Mouse (Mus musculus): ENCODE measurements around the gene Ace3. TPM values are rescaled to one million over a fixed set of nuclear protein-coding genes. Genes with fewer than 3 reads are reported as not detected.

The Ace3 gene
- polyA plus RNA-seq, 1 experiment from 2014 or later, result not detected

DNA sequence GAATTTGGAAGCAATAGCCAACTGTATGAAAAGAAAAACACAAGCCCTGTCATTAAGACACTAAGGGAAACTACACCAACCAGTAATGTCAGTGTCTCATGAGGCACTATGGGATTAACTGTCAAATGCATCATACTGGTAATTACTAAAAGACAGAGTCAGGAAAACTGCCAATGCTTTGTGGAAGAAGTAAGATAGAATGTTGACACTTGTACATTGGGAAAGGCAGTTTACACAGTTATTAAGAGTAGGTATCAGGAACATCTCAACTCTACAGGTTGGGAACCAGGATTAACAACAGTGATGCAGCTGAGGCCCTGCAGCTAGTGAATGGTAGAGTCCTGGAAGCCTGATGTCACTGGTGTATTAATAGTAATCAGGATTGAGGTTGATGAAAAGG lies 49.9 kb downstream of the Ace3 start:
- H3K9ac ChIP-seq (ENCODE audit: low read depth, low read length), result no peak overlapping the region
- no peak for DNase-seq (ENCODE audit: low spot score)
- ATAC-seq (replicated peaks; ENCODE audit: low FRiP score, low read depth), result no peak
- no peaks in the 10 kb centered on the region for H3K4me1 ChIP-seq (replicated peaks; ENCODE audit: insufficient read depth, low read length)
- H3K27ac ChIP-seq, result no peak overlapping the region
- H3K27me3 ChIP-seq (ENCODE audit: insufficient read depth, low read length), result no peaks in the 10 kb centered on the region
- H3K4me2 ChIP-seq (ENCODE audit: low read length), result no peak overlapping the region
- no peak overlapping the region for H3K4me3 ChIP-seq (replicated peaks; ENCODE audit: low read depth, low read length)
- H3K36me3 ChIP-seq (ENCODE audit: insufficient read depth, low read length), result peaks cover 16% of the 10 kb centered on the region; the same call in 1 of the 2 replicates
- H3K9me3 ChIP-seq (replicated peaks; ENCODE audit: low read length), result no peaks in the 10 kb centered on the region
- TF ChIP-seq CTCF (IDR thresholded peaks at IDR 0.05; ENCODE audit: low read depth), result no peak

DNA sequence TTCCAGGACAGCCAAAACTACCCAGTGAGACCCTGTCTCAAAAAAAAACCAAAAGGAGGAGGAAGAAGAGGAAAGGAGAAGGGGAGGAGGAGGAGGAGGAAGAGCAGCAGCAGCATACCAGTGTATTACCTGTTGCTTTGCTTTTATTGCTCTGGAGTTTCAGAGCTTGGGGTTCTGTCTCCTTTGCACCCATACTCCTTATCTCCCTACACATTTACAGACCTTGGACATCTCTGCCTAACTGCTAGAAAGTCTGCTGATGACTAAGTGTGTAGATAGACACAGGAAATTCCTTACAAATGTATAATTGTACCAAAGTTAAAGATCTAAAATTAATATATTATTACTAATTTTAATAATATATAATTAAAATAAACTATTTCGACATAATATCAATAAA lies 50.8 kb downstream of the Ace3 start:
- no peak overlapping the region for H3K4me2 ChIP-seq (ENCODE audit: low read length)

GRCm38 (mm10) chr11:106045780-106046179 lies 51.3 kb downstream of the Ace3 start:
- WGBS, result 94% methylated on average over 3 of the region's 3 CpGs
- Histone ChIP-seq H3K4me1 (replicated peaks; ENCODE audit: insufficient read depth, low read length) (no peaks in the 10 kb centered on the region), H3K27ac (no peak overlapping the region), H3K9me3 (replicated peaks; ENCODE audit: low read length) (no peaks in the 10 kb centered on the region), H3K4me3 (replicated peaks; ENCODE audit: low read depth, low read length) (no peak overlapping the region), H3K4me2 (ENCODE audit: low read length) (no peak overlapping the region), H3K36me3 (ENCODE audit: insufficient read depth, low read length) (peaks cover 20% of the 10 kb centered on the region; the same call in 1 of the 2 replicates), H3K9ac (ENCODE audit: low read depth, low read length) (no peak overlapping the region), H3K27me3 (ENCODE audit: insufficient read depth, low read length) (no peaks in the 10 kb centered on the region)
- DNase-seq (ENCODE audit: low spot score) (no peak), ATAC-seq (replicated peaks; ENCODE audit: low FRiP score, low read depth) (no peak)
- TF ChIP-seq CTCF (IDR thresholded peaks at IDR 0.05; ENCODE audit: low read depth), result no peak

More for the DNA sequence above, 50.8 kb downstream of the Ace3 start:
- H3K9ac ChIP-seq (ENCODE audit: low read depth, low read length), result no peak overlapping the region
- H3K27ac ChIP-seq, result no peak overlapping the region
- no peak overlapping the region for H3K4me3 ChIP-seq (replicated peaks; ENCODE audit: low read depth, low read length)
- H3K36me3 ChIP-seq (ENCODE audit: insufficient read depth, low read length), result peaks cover 19% of the 10 kb centered on the region; the same call in 1 of the 2 replicates
- WGBS, result 97% methylated on average over 1 of the region's 1 CpGs
- TF ChIP-seq CTCF (IDR thresholded peaks at IDR 0.05; ENCODE audit: low read depth), result no peak
- H3K9me3 ChIP-seq (replicated peaks; ENCODE audit: low read length), result no peaks in the 10 kb centered on the region
- no peak for DNase-seq (ENCODE audit: low spot score)
- H3K27me3 ChIP-seq (ENCODE audit: insufficient read depth, low read length), result no peaks in the 10 kb centered on the region
- no peak for ATAC-seq (replicated peaks; ENCODE audit: low FRiP score, low read depth)
- H3K4me1 ChIP-seq (replicated peaks; ENCODE audit: insufficient read depth, low read length), result no peaks in the 10 kb centered on the region

DNA sequence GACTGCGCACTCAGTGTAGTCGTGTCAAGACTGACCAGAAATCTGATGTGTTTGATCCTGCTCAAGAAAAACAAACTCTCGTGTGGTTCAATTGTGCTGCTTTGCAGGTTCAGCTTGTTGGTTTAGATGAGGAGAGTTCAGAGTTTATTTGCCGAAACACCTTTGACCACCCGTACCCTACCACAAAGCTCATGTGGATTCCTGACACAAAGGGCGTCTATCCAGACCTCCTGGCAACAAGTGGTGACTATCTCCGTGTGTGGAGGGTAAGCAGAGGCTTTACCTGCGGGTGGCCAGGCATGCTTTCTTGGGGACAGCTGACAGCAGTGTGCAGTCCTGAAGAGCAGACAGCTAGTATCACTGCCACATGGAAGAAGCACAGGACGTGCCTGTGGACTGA lies 52.1 kb downstream of the Ace3 start:
- ATAC-seq (replicated peaks; ENCODE audit: low FRiP score, low read depth) (no peak), DNase-seq (ENCODE audit: low spot score) (no peak)
- no peaks in the 10 kb centered on the region for H3K4me1 ChIP-seq (replicated peaks; ENCODE audit: insufficient read depth, low read length)
- H3K4me2 ChIP-seq (ENCODE audit: low read length), result no peak overlapping the region
- no peak overlapping the region for H3K4me3 ChIP-seq (replicated peaks; ENCODE audit: low read depth, low read length)
- H3K27me3 ChIP-seq (ENCODE audit: insufficient read depth, low read length), result no peaks in the 10 kb centered on the region
- H3K36me3 ChIP-seq (ENCODE audit: insufficient read depth, low read length), result peaks cover 27% of the 10 kb centered on the region; the same call in 1 of the 2 replicates
- TF ChIP-seq CTCF (IDR thresholded peaks at IDR 0.05; ENCODE audit: low read depth), result no peak
- H3K9ac ChIP-seq (ENCODE audit: low read depth, low read length), result no peak overlapping the region
- 83% methylated on average over 9 of the region's 9 CpGs for WGBS
- no peak overlapping the region for H3K27ac ChIP-seq
- H3K9me3 ChIP-seq (replicated peaks; ENCODE audit: low read length), result no peaks in the 10 kb centered on the region

- Histone ChIP-seq H3K9ac (ENCODE audit: low read depth, low read length) (no peak overlapping the region), H3K27me3 (ENCODE audit: insufficient read depth, low read length) (no peaks in the 10 kb centered on the region), H3K27ac (no peak overlapping the region), H3K4me2 (ENCODE audit: low read length) (no peak overlapping the region), H3K36me3 (ENCODE audit: insufficient read depth, low read length) (peaks cover 68% of the 10 kb centered on the region), H3K4me3 (replicated peaks; ENCODE audit: low read depth, low read length) (no peak overlapping the region), H3K9me3 (replicated peaks; ENCODE audit: low read length) (no peaks in the 10 kb centered on the region), H3K4me1 (replicated peaks; ENCODE audit: insufficient read depth, low read length) (no peaks in the 10 kb centered on the region)
- DNase-seq (ENCODE audit: low spot score), result no peak
- TF ChIP-seq CTCF (IDR thresholded peaks at IDR 0.05; ENCODE audit: low read depth), result no peak
- no peak for ATAC-seq (replicated peaks; ENCODE audit: low FRiP score, low read depth)
- WGBS, result 96% methylated on average over 2 of the region's 2 CpGs
Observed at GRCm38 (mm10) chr11:106053921-106054320, 59.4 kb downstream of the Ace3 start.

GRCm38 (mm10) chr11:106054600-106054999 lies 60.1 kb downstream of the Ace3 start:
- Histone ChIP-seq H3K9me3 (replicated peaks; ENCODE audit: low read length) (no peaks in the 10 kb centered on the region), H3K4me3 (replicated peaks; ENCODE audit: low read depth, low read length) (no peak overlapping the region), H3K4me2 (ENCODE audit: low read length) (no peak overlapping the region), H3K9ac (ENCODE audit: low read depth, low read length) (no peak overlapping the region), H3K36me3 (ENCODE audit: insufficient read depth, low read length) (peaks cover 65% of the 10 kb centered on the region), H3K4me1 (replicated peaks; ENCODE audit: insufficient read depth, low read length) (no peaks in the 10 kb centered on the region), H3K27ac (no peak overlapping the region), H3K27me3 (ENCODE audit: insufficient read depth, low read length) (no peaks in the 10 kb centered on the region)
- WGBS, result 97% methylated on average over 8 of the region's 8 CpGs
- no peak for DNase-seq (ENCODE audit: low spot score)
- ATAC-seq (replicated peaks; ENCODE audit: low FRiP score, low read depth), result no peak
- TF ChIP-seq CTCF (IDR thresholded peaks at IDR 0.05; ENCODE audit: low read depth), result no peak

Other genes starting within 250 kb of the Ace3 start
- 34.0 and 35.2 TPM in 2 replicates for gene Cyb561, start 41.3 kb upstream of the Ace3 start, polyA plus RNA-seq (2015; fragmentation: Nextera tagmentation; extraction: Ambion mirVana)
- gene Ace, start 26.7 kb upstream of the Ace3 start, polyA plus RNA-seq (2015; fragmentation: Nextera tagmentation; extraction: Ambion mirVana), result 24.4 and 26.0 TPM in 2 replicates
- 0.05 and 0.10 TPM in 2 replicates for gene Kcnh6, start 13.4 kb downstream of the Ace3 start, polyA plus RNA-seq (2015; fragmentation: Nextera tagmentation; extraction: Ambion mirVana)
- 41.0 and 43.1 TPM in 2 replicates for gene Dcaf7, start 42.2 kb downstream of the Ace3 start, polyA plus RNA-seq (2015; fragmentation: Nextera tagmentation; extraction: Ambion mirVana)
- gene Taco1, start 71.4 kb downstream of the Ace3 start, polyA plus RNA-seq (2015; fragmentation: Nextera tagmentation; extraction: Ambion mirVana), result 10.5 and 10.8 TPM in 2 replicates
- gene Map3k3, start 89.9 kb downstream of the Ace3 start, polyA plus RNA-seq (2015; fragmentation: Nextera tagmentation; extraction: Ambion mirVana), result 20.0 and 20.5 TPM in 2 replicates
- gene Gm10840, start 166.2 kb downstream of the Ace3 start, polyA plus RNA-seq (2015; fragmentation: Nextera tagmentation; extraction: Ambion mirVana), result not detected in 2 replicates
- gene Limd2, start 166.2 kb downstream of the Ace3 start, polyA plus RNA-seq (2015; fragmentation: Nextera tagmentation; extraction: Ambion mirVana), result 132 and 140 TPM in 2 replicates
- 19.9 and 21.6 TPM in 2 replicates for gene Strada, start 207.5 kb downstream of the Ace3 start, polyA plus RNA-seq (2015; fragmentation: Nextera tagmentation; extraction: Ambion mirVana)
- 81.1 and 88.0 TPM in 2 replicates for gene Ccdc47, start 221.7 kb downstream of the Ace3 start, polyA plus RNA-seq (2015; fragmentation: Nextera tagmentation; extraction: Ambion mirVana)
- 48.6 and 52.1 TPM in 2 replicates for gene Ddx42, start 222.3 kb downstream of the Ace3 start, polyA plus RNA-seq (2015; fragmentation: Nextera tagmentation; extraction: Ambion mirVana)

Measured in kidney, postnatal 0 days (tissue).